In the genomic region with DNA sequence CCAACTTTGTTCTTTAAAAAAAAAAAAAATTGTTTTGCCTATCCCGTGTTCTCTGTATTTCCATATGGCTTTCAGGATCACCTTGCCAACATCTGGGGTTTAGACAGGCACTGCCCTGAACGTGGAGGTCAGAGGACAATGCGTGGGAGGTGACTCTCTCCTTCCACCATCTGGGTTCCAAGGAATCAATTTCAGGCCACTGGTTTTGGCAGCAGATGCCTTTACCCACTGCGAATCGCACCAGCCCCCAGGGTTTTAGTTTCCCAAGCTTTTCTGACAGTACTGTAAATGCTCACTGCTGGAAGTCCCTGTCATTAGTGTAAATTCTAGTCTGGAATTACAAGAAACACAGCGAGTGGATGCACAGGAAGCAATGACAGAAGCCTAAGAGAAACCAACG, we compare ENCODE assay signal across 21 mouse cellular contexts. TPM values are rescaled to one million over a fixed set of nuclear protein-coding genes. Genes with fewer than 3 reads are reported as not detected.
DNase-seq lines count a peak whose midpoint lies in the region; ATAC-seq lines count a peak whose summit lies in the region.
"Had no signal": no experiment of that assay in that cellular context is flagged by ENCODE, and none has a peak within 500 bp of the region (broad histone marks: within the 10 kb centered on the region; RNA-seq: fewer than 3 reads in every experiment).

No protein-coding gene starts in this region.

- WGBS in limb, embryonic 12.5 days = 46% methylated on average over 7 of the region's 7 CpGs
- WGBS in limb, embryonic 10.5 days = 61% methylated on average over 7 of the region's 7 CpGs

- peaks cover 51% of the 10 kb centered on the region for H3K4me1 ChIP-seq in limb, embryonic 12.5 days (replicated peaks)
- peaks cover 51% of the 10 kb centered on the region for H3K4me1 ChIP-seq in limb, embryonic 10.5 days

- no peak for ATAC-seq in limb, embryonic 12.5 days (ENCODE audit: insufficient number of reproducible peaks, insufficient read depth, low FRiP score, low TSS enrichment, low read depth)
- ATAC-seq in monocyte, adult 5-6 weeks (replicated peaks; ENCODE audit: insufficient number of reproducible peaks, low FRiP score, low TSS enrichment, poor library complexity, severe bottlenecking) = no peak
- ATAC-seq: forebrain, embryonic 16.5 days; hindbrain, postnatal 0 days; Patski had no signal

- peak; percentile 39 for DNase-seq in embryo, embryonic 10.5 days (ENCODE audit: low spot score)
- no peak for DNase-seq in embryo, embryonic 11 days
- no peak for DNase-seq in limb, embryonic 10.5 days (ENCODE audit: low spot score)
- peak; percentile 17 for DNase-seq in R1 (ENCODE audit: low read depth, low spot score)
- DNase-seq in retina, postnatal 1 day = peak; percentile 51
- DNase-seq: adrenal gland, adult 8-10 months; adrenal gland, postnatal 36 days; cerebellum, adult 11 months; cerebellum, adult 8-10 months; cerebellum, postnatal 25 days; gastrocnemius, postnatal 10 days; heart, adult 2 months; heart, postnatal 14 days had no signal

- H3K27me3 ChIP-seq in limb, embryonic 12.5 days = no peaks in the 10 kb centered on the region
- H3K27me3 ChIP-seq in limb, embryonic 10.5 days (ENCODE audit: low read depth, poor library complexity, severe bottlenecking) = 0 out of 2 replicates have a peak, but pooled peaks cover 3% of the 10 kb centered on the region
- H3K27me3 ChIP-seq: heart, embryonic 15.5 days; hindbrain, embryonic 13.5 days; Patski had no signal

- no peak overlapping the region for H3K4me2 ChIP-seq in limb, embryonic 12.5 days
- H3K4me2 ChIP-seq: heart, embryonic 11.5 days; heart, embryonic 15.5 days; hindbrain, embryonic 13.5 days had no signal

- no peak overlapping the region for H3K4me3 ChIP-seq in limb, embryonic 12.5 days (replicated peaks)
- no peak overlapping the region for H3K4me3 ChIP-seq in limb, embryonic 10.5 days
- H3K4me3 ChIP-seq: heart, adult 2 months; heart, embryonic 15.5 days; hindbrain, embryonic 13.5 days had no signal

- H3K9me3 ChIP-seq in limb, embryonic 12.5 days = no peaks in the 10 kb centered on the region
- H3K9me3 ChIP-seq in limb, embryonic 10.5 days (replicated peaks) = no peaks in the 10 kb centered on the region
- H3K9me3 ChIP-seq: heart, embryonic 15.5 days; hindbrain, embryonic 13.5 days had no signal

- peak overlapping the region; percentile 4; the same call in 1 of the 2 replicates for H3K27ac ChIP-seq in limb, embryonic 12.5 days
- no peak overlapping the region for H3K27ac ChIP-seq in limb, embryonic 10.5 days
- H3K27ac ChIP-seq: heart, adult 2 months; heart, embryonic 15.5 days; hindbrain, embryonic 13.5 days; hindbrain, postnatal 0 days had no signal

- H3K9ac ChIP-seq in limb, embryonic 12.5 days (replicated peaks) = no peak overlapping the region
- H3K9ac ChIP-seq: heart, embryonic 15.5 days; hindbrain, embryonic 13.5 days had no signal

- H3K36me3 ChIP-seq in limb, embryonic 12.5 days = 0 out of 2 replicates have a peak, but pooled peaks cover 3% of the 10 kb centered on the region
- H3K36me3 ChIP-seq in limb, embryonic 10.5 days = no peaks in the 10 kb centered on the region
- H3K36me3 ChIP-seq: heart, embryonic 15.5 days; hindbrain, embryonic 13.5 days had no signal

RNA-seq across cellular contexts. Expression of a gene that starts 41.0 kb away (rescaled TPM):
- polyA plus RNA-seq in limb, embryonic 12.5 days (2016; fragmentation: Nextera tagmentation; extraction: Ambion mirVana) = 77.4 and 91.0 TPM in 2 replicates
- 30.6 and 47.3 TPM in 2 replicates for polyA plus RNA-seq in limb, embryonic 10.5 days (2016; fragmentation: Nextera tagmentation; extraction: Ambion mirVana)
- 75.1 to 154 TPM (median 114 TPM) in 3 replicates for total RNA-seq in monocyte, adult 5-6 weeks (2017)

Comparison
In these comparisons a context has a peak if more than half of its experiments do, and no peak if none do; other contexts are left out.
1. DNase-seq: peak in embryo, embryonic 10.5 days (single experiment), R1 (single experiment) and retina, postnatal 1 day (single experiment); none in embryo, embryonic 11 days (single experiment) and limb, embryonic 10.5 days (single experiment).